Mouse (Mus musculus): ENCODE measurements around the gene Nedd4.

DNA sequence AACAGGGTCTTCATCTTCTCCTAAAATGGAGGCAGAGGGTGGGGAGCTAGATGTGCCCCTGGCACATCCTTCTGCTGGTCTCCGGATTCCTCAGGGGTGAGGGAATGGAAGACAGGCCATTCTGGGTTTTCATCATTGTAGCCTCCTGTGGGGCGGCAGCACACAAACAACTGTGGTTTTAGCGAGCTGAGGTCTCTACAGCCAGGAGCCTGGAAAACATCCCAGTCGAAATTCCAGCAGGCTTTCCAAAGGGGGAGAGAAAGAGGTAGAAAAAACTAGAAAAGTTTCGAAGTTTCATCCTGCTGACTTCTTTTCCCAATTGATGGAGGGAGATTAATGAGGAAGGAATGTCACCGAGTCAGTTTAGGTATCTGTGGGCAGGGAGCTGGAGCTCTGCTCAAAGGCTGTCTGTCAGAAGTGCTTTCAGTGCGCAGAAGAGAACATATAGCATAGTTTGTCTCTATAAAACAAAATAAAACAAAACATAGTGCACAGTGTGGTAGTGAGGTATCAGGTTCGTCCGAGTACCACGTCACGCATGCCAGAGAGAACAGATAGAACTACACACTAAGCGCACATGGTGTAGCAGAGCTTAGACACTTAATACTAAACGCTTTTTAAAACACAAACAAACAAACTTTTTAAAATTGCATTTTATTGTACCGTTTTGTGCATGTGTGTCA is 128.5 kb downstream of the Nedd4 start:
- TF ChIP-seq POLR2A (IDR thresholded peaks at IDR 0.05; ENCODE audit: borderline replicate concordance, low read depth, low read length) = no peak
- TF ChIP-seq CTCF (IDR thresholded peaks at IDR 0.05; ENCODE audit: low read depth, low read length) = no peak

Measured in bone marrow macrophage, adult 2 months (primary cell).